Mouse (Mus musculus): ENCODE measurements around the gene Ptpre. TPM values are rescaled to one million over a fixed set of nuclear protein-coding genes. Genes with fewer than 3 reads are reported as not detected.

Gene Ptpre
- total RNA-seq, 2 experiments from 2014 or later, result 49.6 to 74.2 TPM

- peak; percentile 84 for ATAC-seq (replicated peaks; ENCODE audit: poor library complexity)
Measured at GRCm38 (mm10) chr7:135575319-135576069, 38.2 kb downstream of the Ptpre start.

DNA sequence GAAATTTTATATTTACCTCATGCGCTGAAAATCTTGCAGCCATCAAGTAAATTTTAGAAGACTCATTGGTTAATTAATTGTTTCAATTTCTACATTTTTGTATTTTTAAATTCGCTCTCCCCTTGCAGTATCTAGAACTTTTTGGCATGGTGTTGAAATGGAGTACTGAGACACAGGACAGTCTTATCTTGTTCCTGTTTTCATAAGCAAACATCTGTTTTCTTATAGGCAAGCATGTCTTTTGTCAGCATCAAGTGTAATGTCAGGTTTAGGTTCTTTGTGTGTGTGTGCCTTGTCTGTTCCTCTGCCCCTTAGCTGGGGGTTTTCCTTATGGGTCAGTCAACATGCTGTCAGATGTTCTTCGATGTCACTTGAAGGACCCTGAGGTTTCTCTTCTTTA, 39.0 kb downstream of the Ptpre start:
- ATAC-seq (replicated peaks; ENCODE audit: poor library complexity), result 0 out of 2 replicates have a peak, but pooled peaks have one; percentile 6

DNA sequence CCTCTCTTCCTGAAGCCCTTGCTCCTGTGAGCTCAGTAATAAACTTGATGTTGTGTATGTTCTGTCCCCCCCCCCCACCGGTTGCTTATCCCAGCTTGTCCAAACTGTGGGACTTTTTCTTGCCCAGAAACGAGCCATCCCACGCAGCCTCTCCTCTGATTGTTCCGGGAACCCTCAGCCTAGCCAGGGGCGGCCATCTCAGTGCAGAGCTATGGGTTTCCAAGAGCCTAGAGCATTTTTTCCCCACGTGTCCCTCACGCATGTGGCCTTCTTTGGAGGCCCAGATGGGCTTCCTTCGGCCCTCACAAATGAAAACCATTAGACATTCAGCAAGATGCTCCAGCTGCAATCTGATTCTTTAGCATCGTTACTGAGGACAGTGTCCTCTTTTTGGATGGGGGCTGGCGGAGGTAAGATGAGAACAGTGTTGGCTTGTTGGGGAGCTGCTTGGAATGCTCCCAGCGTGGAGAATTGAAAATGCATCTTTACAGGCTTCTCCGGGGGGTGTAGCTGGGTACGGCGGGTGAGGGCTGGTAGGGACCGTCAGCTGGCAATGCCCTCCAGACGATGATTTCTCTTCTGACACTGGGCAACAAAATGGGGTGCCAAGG, 41.5 kb downstream of the Ptpre start:
- no peak for ATAC-seq (replicated peaks; ENCODE audit: poor library complexity)

DNA sequence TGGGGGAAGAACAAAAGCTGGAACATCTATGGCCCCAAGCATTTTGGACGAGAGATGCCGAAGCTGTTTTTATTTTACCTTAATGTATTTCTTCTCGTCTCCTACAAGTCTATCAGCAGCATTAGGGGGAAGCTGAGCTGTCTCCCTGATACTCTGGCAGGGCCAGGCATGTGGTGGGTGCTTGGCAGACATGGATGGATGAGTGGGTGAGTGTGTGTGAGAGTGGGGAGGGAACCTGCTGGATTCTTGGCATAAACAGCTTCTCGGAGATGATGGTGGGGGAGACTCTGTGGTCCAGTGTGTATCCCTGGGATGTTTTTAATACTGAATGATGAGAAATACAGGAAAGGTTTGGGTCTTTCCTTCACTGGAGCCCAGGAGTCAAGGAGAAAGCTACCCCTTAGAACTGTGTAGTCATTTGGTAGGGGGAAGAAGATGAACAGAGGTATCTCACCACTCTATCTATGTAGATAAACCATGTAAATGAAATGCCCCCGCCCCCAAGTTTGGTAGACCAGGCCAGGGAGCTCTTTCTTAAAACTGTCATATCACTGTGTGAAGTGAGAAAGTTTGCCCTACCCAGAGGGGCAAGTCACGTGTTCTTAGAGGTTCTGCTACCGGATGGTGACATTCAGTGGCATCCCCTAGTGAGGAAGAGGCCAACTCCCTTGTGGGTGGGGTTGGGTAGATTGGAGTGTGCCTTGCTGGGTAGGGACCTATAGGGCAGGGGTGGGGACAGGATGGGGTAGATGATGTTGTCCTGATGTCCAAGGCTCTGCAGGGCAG, 43.2 kb downstream of the Ptpre start:
- peak; percentile 69 for ATAC-seq (replicated peaks; ENCODE audit: poor library complexity)

DNA sequence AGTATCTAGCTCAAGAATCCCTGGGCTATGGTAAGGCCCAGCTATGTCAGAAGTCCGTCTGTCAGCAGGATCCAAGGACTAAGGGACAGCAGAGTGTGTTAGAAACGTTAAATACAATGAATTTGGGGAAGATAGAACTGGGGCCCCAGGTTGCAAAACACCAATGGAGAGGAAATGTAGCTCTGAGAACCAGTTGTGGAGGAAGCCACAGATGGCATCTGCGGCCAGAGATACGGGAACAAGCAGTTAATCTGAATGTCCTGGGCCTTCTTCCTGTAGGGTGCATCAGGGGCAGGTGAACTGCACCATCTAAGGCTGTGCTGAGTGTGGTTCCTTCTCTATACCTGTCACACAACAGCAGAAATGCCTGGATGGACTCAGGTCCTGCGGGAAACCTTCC, 43.8 kb downstream of the Ptpre start:
- peak; percentile 71 for ATAC-seq (replicated peaks; ENCODE audit: poor library complexity)

DNA sequence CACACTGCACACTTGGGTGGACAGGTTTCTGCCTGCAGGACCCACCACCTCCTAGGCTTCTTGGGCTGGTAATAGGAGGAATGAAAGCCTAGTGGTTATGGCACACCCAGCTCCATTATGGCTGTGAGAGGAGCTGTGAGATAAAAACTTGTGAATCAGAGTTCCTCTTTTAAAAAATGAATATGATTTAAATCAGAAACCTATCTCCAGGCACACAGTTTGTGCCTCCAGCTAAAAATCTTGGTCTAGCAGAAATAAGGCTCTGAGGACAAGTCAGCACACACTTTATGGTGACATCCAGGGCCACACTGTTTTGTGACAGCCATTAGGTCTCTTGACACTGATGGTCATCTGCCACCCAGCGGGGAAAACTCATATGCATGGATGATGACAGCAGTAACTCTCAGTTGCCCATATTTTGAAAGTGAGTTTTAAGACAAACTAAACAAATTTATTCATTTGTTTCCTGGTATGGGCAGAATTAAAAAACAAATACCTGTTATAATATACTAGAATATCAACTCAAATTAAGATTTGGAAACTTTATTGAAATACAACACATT, 47.9 kb downstream of the Ptpre start:
- no peak for ATAC-seq (replicated peaks; ENCODE audit: poor library complexity)

GRCm38 (mm10) chr7:135586402-135586801, 49.1 kb downstream of the Ptpre start:
- ATAC-seq (replicated peaks; ENCODE audit: poor library complexity), result no peak

DNA sequence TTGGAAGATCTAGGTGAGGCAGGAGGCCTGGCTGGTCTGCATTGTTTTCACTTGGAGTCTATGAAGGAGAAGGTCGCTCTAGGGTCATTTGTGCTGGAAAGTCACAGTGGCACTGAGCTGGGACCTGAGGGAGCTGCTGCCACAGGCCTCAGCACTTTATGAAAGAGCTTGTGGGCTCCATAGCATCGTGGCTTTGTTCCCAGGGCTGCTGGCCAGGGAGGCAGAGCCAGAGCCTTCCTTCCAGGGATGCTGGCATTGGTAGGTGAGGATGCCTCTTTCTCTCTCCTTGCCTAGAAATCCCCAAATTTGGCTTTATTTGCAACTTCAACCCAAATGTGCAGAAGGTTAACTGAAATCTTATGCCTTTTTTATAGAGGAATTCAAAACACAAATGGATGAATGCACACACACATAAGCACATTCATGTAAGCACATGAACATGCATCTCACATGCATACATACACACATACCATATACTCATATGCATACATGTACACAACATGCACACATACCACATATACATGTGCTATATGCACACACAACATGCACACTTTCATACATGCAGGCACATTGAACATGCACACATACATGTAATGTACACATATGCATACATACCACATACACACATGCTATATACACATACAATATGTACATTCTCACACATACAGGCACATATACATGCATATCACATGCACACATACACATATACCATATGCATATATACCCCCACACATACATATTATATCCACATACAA, 50.7 kb downstream of the Ptpre start:
- no peak for ATAC-seq (replicated peaks; ENCODE audit: poor library complexity)

DNA sequence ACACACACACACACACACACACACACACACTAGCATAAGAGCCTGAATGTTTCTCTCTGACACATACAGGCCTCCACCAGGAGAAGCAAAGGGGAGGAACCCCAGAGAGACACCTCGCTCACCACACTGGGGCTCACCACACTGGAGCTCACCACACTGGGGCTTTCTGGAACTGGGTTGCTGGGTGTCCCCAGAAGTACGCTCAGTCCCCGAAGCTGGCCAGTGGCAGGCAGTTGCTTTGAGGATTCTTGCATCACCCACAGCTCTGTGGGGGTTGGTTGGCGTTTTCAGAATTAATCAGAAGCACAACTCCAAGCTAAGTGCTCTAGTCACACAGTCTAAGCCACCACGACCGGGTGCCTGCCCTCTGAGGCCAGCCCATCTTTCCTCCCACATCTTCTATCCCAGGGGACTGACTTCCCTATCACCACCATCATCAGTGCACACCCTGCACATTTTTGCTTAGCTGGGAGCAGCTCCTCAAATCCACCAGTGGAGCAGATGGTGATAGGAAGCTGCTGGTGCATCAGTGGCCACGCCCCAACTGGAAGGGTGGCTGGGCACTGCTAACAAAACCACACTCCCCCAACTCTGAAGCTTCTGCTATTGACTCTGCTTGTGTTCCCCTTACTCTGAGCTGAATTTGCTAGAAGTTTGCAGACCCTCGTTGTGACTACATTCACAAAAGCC, 51.5 kb downstream of the Ptpre start:
- peak; percentile 62 for ATAC-seq (replicated peaks; ENCODE audit: poor library complexity)

DNA sequence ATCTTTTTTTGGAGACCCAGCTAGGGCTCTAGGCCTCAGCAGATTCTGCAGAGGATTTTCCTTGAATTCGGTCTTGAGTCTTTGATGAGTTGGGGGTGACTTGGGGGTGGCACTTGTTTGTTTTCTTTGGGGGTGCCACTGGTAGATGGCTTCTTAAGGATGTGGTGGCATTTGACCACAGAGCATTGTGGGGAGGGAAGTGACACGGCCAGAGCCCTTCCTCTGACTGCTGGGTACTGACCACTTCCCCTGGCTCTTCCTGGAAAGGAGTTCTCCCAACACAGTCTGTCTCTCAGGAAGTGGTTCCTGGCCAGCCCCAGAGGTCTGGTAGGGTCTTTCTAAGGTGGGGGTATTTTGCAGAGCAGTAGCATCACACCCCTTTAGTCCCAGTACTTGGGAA, 54.2 kb downstream of the Ptpre start:
- ATAC-seq (replicated peaks; ENCODE audit: poor library complexity), result peak; percentile 26

DNA sequence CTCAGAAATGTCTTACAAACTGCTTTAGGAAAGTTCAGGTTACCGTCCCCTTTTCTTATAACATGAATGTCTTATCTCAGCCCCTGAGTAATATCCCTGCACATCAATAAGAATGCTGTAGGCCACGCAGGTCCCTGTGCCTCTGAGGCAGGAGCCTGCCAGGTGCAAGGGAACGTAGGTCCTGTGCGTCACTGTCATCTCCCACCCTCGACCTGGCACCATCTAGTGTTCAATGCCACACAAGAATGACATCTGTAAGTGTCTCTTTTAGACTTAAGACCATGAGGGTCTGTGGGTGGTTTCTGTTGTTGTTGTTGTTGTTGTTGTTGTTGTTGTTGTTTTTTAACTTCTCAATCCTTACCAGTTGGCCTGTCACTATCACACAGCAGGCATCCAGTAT, 56.0 kb downstream of the Ptpre start:
- no peak for ATAC-seq (replicated peaks; ENCODE audit: poor library complexity)

GRCm38 (mm10) chr7:135593825-135594224, 56.5 kb downstream of the Ptpre start:
- ATAC-seq (replicated peaks; ENCODE audit: poor library complexity), result peak; percentile 16

GRCm38 (mm10) chr7:135594676-135595075, 57.4 kb downstream of the Ptpre start:
- ATAC-seq (replicated peaks; ENCODE audit: poor library complexity), result no peak

- no peak for ATAC-seq (replicated peaks; ENCODE audit: poor library complexity)
Measured at GRCm38 (mm10) chr7:135595640-135596174, 58.4 kb downstream of the Ptpre start.

DNA sequence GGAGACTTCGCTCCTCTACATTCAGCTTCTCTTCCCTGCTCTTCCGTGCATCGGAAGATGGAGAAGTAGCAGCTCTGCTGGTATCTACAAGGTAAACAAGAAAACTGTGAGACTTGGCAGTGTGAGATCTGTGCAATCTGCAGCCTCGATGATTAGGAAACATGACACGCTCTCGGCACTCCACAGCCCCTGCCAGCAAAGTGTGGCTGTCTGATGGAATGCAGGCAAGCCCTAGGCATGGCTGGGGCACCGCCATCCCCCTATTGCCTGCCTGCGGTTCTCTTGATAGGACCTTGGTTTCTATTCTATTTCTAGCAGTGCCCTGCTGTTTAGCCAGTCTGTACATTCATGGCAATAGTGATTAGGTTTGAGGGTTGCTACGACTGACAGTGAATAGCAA, 59.7 kb downstream of the Ptpre start:
- peak; percentile 37 for ATAC-seq (replicated peaks; ENCODE audit: poor library complexity)

GRCm38 (mm10) chr7:135597604-135598289, 60.5 kb downstream of the Ptpre start:
- ATAC-seq (replicated peaks; ENCODE audit: poor library complexity), result peak; percentile 9

DNA sequence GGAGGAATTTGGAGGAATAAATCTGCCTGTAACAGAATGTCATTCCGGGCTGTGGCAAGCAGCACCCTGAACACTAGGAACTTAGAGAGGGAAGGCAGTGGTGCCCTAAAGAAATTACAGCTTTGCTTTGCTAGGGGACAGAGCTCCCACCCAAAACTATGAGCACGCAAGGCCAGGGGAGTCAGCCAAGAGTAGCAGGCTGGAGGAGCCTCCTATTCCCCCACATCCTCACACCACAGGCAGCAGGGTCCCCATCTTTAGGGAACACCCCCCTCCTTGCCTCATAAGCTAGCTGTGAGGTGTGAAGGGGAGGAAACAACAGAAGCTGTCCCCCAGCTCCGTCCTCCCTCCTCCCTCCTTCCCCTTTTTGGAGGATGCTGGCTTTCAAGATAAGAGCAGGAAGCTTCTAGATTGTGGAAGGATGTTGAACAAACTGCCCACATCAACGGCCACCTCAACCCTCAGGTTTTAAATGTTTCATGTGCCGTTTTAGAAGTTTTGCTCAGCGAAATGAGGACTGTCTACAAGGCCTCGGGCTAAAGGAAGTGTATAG, 61.1 kb downstream of the Ptpre start:
- ATAC-seq (replicated peaks; ENCODE audit: poor library complexity), result peak; percentile 43

DNA sequence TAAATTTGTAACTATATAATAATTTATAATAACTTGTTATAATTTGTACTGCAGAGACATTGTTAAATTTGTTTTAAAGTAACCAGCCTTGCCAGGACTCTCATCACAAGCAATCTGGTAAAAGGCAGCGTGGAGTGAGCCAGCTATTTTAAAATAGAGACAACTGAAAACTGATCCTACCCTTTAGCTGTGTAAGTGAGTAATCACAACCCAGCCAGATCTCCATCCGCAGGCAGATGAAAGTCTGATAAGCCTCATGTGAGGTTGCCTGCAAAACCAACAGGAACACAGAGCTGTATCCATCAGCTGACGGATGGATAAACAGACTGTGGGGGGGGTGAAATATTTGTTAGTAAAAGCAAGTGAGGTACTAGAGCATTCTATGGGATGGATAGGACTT, 62.8 kb downstream of the Ptpre start:
- no peak for ATAC-seq (replicated peaks; ENCODE audit: poor library complexity)

GRCm38 (mm10) chr7:135601607-135602006, 64.3 kb downstream of the Ptpre start:
- peak; percentile 15 for ATAC-seq (replicated peaks; ENCODE audit: poor library complexity)
